Mouse (Mus musculus) mature B cell (primary cell): ENCODE results near the gene Calca.
"Not testable (repeated sequence)": the region's sequence is repeated elsewhere in the genome, so short reads cannot be mapped to it uniquely, and the experiment has no call there.

Source experiments
- in situ Hi-C: fragments of 300-500 bp; cut with MboI; formaldehyde crosslinking; loops from 2 replicates; pipeline ENCODE4 v1.14.3; 2019

The Calca gene

GRCm38 (mm10) chr7:114636102-114636501 is at the start of gene Calca:
Gene Calca (minus strand): TSS chr7:114636357.
- in situ Hi-C loops = no loop called here

GRCm38 (mm10) chr7:114672697-114673096 is 36.5 kb upstream of the Calca start:
- in situ Hi-C loops = no loop called here

- in situ Hi-C loops = no loop called here
These were observed 35.2 kb upstream of the Calca start for GRCm38 (mm10) chr7:114671405-114671804.

- in situ Hi-C loops = no loop called here
These were observed 13.6 kb upstream of the Calca start for GRCm38 (mm10) chr7:114649730-114650129.

DNA sequence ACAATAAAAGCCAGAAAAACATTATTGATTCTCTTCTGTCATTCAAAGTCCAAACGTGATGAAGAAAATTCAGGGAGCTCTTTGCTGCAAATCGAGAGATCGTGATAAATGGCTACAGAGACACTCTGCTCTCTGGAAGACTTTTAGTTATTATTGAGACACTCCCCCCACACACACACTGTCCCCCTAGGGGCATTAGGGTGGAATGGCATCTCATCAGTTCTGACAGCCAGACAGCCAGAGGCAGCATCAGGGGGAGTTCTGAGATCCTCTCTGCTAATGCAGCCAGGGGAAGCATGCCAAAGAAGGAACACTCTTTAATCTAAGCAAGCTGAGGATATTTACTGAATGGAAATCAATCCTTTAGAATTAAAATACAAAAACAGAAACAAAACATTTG is 12.6 kb upstream of the Calca start:
- in situ Hi-C loops = no loop called here

GRCm38 (mm10) chr7:114635569-114636101 is 522 bp downstream of the Calca start:
- in situ Hi-C loops = no loop called here

GRCm38 (mm10) chr7:114634386-114634785 is 1.8 kb downstream of the Calca start:
- in situ Hi-C loops = no loop called here

DNA sequence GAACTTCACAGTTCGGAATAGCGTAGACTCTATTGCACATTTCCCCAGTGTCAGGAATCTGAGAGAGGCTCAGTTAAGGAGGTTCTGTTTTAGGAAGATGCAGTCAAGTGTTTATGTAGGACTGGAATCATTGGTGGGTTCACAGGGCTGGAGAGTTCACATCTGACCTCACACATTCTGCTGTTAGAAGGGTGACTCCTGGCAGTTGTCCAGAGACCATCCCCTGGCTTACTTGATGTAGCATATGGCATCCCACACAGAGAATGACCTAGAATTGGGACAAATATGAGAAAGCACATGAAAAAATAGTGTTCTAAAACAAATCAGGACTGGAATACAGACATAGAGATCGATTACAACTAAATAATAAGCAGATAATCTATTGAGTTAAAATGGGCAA is 10.2 kb downstream of the Calca start:
- in situ Hi-C loops = no loop called here

- in situ Hi-C loops = no loop called here
These were observed 19.4 kb downstream of the Calca start for GRCm38 (mm10) chr7:114616759-114617158.

GRCm38 (mm10) chr7:114594391-114594790 is 41.8 kb downstream of the Calca start:
- in situ Hi-C loops = not testable (repeated sequence)

DNA sequence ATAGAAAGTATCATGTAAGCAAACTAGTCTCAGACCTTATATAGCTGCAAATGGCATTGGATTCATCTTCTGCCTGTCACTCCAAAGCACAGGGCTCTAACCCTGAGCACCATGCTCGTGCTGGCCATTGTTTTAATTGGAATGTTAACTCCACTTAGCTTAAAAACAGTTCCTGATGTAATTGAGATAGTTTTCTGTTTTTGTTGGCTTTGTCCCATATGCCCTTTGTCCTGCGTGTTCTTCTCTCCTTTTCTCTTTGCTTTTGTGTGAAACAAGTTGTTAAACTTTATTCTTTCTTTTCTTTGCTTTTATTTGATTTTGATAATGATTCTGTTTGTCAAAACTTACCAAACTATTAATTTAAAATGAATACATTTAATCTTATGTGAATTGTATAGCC is 53.7 kb downstream of the Calca start:
- in situ Hi-C loops = no loop called here
